Mouse (Mus musculus) ovary, adult 10 weeks (tissue): ENCODE data around the gene Sort1. TPM values are rescaled to one million over a fixed set of nuclear protein-coding genes. Genes with fewer than 3 reads are reported as not detected.

Experiments used
- polyA plus RNA-seq: library from polyadenylated mRNA; stranded (reverse); fragments of 350-450 nt; fragmentation: Illumina TruSeq; extraction: RNeasy Lipid Tissue Mini Kit (QIAGEN cat#74804); gene quantifications from one replicate; pipeline ENCODE4 v1.2.3, GENCODE M21; 2014

Gene Sort1
- polyA plus RNA-seq: 20.5 TPM

DNA sequence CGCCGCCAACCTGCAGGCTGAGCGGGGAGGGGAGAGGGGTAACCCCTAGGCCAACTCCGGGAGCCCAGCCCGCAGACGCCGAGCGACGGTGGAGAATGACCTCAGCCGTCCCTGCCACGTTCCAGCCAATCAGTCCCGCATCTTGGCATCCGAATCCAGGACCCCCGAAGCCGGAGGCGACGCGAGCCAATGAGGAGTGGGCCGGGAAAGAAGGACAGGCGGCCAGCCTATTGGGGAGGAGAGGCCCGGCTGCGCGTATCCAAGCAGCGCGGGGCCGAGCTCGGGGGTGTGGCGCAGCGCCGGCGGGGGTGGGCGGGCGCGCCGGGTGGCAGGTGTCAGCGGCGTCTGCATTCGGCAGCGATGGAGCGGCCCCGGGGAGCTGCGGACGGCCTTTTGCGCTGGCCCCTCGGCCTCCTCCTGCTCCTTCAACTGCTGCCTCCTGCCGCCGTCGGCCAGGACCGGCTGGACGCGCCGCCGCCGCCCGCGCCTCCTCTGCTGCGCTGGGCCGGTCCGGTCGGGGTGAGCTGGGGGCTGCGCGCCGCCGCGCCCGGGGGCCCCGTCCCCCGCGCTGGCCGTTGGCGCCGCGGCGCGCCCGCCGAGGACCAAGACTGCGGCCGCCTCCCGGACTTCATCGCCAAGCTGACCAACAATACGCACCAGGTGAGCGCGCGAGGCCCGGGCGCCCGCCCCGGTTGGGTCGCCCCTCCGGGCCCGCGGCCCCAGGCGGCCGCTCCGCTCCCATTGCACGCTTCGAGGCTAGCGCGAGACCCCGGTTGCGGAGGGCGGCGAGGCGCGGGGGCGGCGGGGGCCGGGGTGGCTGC lies at the start of gene Sort1:
Gene Sort1, plus strand, starts transcription at position 302 of the 821 bp plus-strand sequence.

GRCm38 (mm10) chr3:108256719-108257637 lies 26.9 kb upstream of the Sort1 start, which contains the start of gene Psma5:
Gene Psma5, plus strand, starts transcription at chr3:108256926.

GRCm38 (mm10) chr3:108364270-108364995 lies 80.6 kb downstream of the Sort1 start, which contains the start of gene Mybphl:
Gene Mybphl, plus strand, starts transcription at chr3:108364911.

DNA sequence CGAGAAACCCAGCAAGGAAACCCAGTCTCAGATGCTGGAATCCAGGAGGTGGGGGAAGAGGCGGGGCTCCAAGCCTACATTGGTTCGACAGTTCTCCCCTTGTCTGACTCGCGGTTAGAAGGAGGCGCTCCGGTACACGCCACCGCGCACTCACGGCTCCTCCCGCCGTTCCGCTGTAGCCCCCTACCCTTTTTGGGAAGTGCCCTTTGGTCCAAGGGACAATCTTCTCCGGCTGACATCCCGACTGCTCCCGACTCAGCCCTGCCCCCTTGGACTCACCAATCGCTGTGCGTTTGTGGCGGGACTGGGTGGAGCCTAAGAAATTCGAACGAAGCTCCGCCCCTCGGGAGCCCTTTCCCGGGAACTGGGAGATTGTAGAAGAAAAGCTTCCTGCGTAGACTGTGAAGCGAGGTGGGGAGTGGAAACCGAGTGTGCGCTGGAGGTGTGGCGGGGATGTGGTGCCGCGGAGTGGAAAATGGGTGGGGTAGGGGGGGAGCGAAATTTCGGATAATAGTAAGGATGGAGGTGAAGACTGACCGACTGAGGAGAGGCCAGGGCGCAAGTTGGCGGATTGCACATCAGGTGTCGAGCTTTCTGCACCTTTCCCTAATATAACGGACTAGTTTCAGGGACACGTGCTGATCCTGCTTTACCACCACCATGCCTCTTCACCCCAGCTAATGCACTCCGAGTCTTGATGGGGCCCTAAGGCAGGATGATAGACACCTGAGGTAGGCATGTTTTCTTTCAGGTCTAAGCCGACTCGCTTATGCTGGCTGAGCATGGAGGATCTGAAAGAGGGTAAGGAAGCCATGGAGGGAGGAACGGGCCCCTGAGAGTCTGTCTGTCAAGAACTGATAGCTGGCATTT lies 99.8 kb downstream of the Sort1 start, which contains the start of gene Psrc1:
Gene Psrc1, plus strand, starts transcription at position 355 of the 870 bp plus-strand sequence.

Other genes with a start within 250 kb of the Sort1 start
- gene Gstm4, start 239.2 kb upstream of the Sort1 start, polyA plus RNA-seq: 1.4 TPM
- 8.6 TPM for gene Ampd2, start 197.4 kb upstream of the Sort1 start, polyA plus RNA-seq
- gene Gnat2, start 191.3 kb upstream of the Sort1 start, polyA plus RNA-seq: 1.00 TPM
- 422 TPM for gene Gnai3, start 137.9 kb upstream of the Sort1 start, polyA plus RNA-seq
- gene Gpr61, start 129.2 kb upstream of the Sort1 start, polyA plus RNA-seq: not detected
- gene Amigo1, start 97.7 kb upstream of the Sort1 start, polyA plus RNA-seq: 8.3 TPM
- 3.5 TPM for gene Cyb561d1, start 82.9 kb upstream of the Sort1 start, polyA plus RNA-seq
- gene Atxn7l2, start 73.1 kb upstream of the Sort1 start, polyA plus RNA-seq: 1.2 TPM
- gene Sypl2, start 57.4 kb upstream of the Sort1 start, polyA plus RNA-seq: not detected
- 128 TPM for gene Psma5, start 27.2 kb upstream of the Sort1 start, polyA plus RNA-seq
- not detected for gene Mybphl, start 80.8 kb downstream of the Sort1 start, polyA plus RNA-seq
- gene Psrc1, start 99.8 kb downstream of the Sort1 start, polyA plus RNA-seq: 1.4 TPM
- gene Celsr2, start 131.5 kb downstream of the Sort1 start, polyA plus RNA-seq: 0.54 TPM
- gene Sars, start 161.1 kb downstream of the Sort1 start, polyA plus RNA-seq: 13.7 TPM